Mouse (Mus musculus): ENCODE data around the gene Rexo1.

Rexo1 gene

GRCm38 (mm10) chr10:80503599-80504220 is 57.6 kb downstream of the Rexo1 start:
- no peak for DNase-seq

GRCm38 (mm10) chr10:80502819-80503314 is 58.5 kb downstream of the Rexo1 start:
- no peak for DNase-seq

GRCm38 (mm10) chr10:80502291-80502690 is 59.1 kb downstream of the Rexo1 start:
- no peak for DNase-seq

- no peak for DNase-seq
These were observed 64.9 kb downstream of the Rexo1 start for GRCm38 (mm10) chr10:80496421-80496820.

- DNase-seq: no peak
These were observed 65.5 kb downstream of the Rexo1 start for GRCm38 (mm10) chr10:80495901-80496300.

DNA sequence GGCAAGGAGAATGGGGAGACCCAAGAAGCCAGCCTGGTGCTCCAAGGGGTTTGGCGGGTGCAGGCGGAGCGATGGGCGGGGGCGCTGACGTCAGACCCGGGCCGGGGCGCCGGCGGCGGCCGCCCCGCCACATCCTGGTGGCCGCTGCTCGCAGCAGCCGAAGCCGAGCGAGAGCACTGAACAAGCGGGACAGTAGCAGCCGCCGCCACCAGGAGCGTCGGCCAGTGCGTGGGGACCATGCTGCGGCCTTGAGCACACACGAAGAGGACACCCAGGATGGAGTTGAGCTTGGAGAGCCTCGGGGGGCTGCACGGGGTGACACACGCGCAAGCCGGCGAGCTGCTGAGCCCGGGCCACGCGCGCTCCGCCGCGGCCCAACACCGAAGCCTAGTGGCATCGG is 66.6 kb downstream of the Rexo1 start, which contains the start of gene Onecut3:
TSS of gene Onecut3 (plus strand) at position 104 of the 400 bp plus-strand sequence.
- no peak for DNase-seq
